In genomic region chr19:46642136-46642753, GRCm38 (mm10) we compare ENCODE assay signal across 10 mouse cellular contexts. TPM values are rescaled to one million over a fixed set of nuclear protein-coding genes. Genes with fewer than 3 reads are reported as not detected.
DNase-seq lines count a peak whose midpoint lies in the region; ATAC-seq and TF ChIP-seq lines count a peak whose summit lies in the region.
"Had no signal": no experiment of that assay in that cellular context is flagged by ENCODE, and none has a peak within 500 bp of the region (broad histone marks: within the 10 kb centered on the region; RNA-seq: fewer than 3 reads in every experiment).

No protein-coding gene starts in this region.

- no peaks in the 10 kb centered on the region for H3K27me3 ChIP-seq in lung, embryonic 14.5 days (ENCODE audit: insufficient read depth, low read length)
- no peaks in the 10 kb centered on the region for H3K27me3 ChIP-seq in intestine, postnatal 0 days (replicated peaks; ENCODE audit: control insufficient read depth, insufficient read depth, low read length)
- no peaks in the 10 kb centered on the region for H3K27me3 ChIP-seq in small intestine, adult 2 months (ENCODE audit: control insufficient read depth, insufficient read depth, low read length)
- H3K27me3 ChIP-seq: neural tube, embryonic 12.5 days had no signal

- peaks cover 44% of the 10 kb centered on the region for H3K4me1 ChIP-seq in lung, embryonic 14.5 days (ENCODE audit: insufficient read depth)
- peaks cover 58% of the 10 kb centered on the region for H3K4me1 ChIP-seq in lung, adult 2 months (ENCODE audit: control insufficient read depth, insufficient read depth, low read length)
- peaks cover 14% of the 10 kb centered on the region for H3K4me1 ChIP-seq in intestine, postnatal 0 days (replicated peaks; ENCODE audit: control insufficient read depth, insufficient read depth, low read length)
- peaks cover 13% of the 10 kb centered on the region for H3K4me1 ChIP-seq in small intestine, adult 2 months (ENCODE audit: control insufficient read depth, insufficient read depth, insufficient read length, low read length)

- H3K4me3 ChIP-seq in lung, embryonic 14.5 days (ENCODE audit: low read depth, low read length) = no peak overlapping the region
- no peak overlapping the region for H3K4me3 ChIP-seq in lung, adult 2 months (replicated peaks; ENCODE audit: extremely low read depth, low read depth, low read length)
- no peak overlapping the region for H3K4me3 ChIP-seq in intestine, postnatal 0 days (ENCODE audit: low read depth, low read length)
- H3K4me3 ChIP-seq in small intestine, adult 2 months (ENCODE audit: low read depth, low read length) = no peak overlapping the region
- H3K4me3 ChIP-seq: neural tube, embryonic 12.5 days had no signal

- H3K9me3 ChIP-seq in lung, embryonic 14.5 days (ENCODE audit: low read depth, low read length) = no peaks in the 10 kb centered on the region
- H3K9me3 ChIP-seq in intestine, postnatal 0 days (ENCODE audit: control insufficient read depth) = no peaks in the 10 kb centered on the region
- H3K9me3 ChIP-seq: neural tube, embryonic 12.5 days had no signal

- TF ChIP-seq CTCF in lung, embryonic 14.5 days (IDR thresholded peaks at IDR 0.05; ENCODE audit: low read depth) = no peak
- TF ChIP-seq CTCF in lung, adult 2 months (IDR thresholded peaks at IDR 0.05; ENCODE audit: insufficient read depth, low read length) = no peak
- TF ChIP-seq CTCF in intestine, postnatal 0 days (IDR thresholded peaks at IDR 0.05; ENCODE audit: low read depth) = peak; percentile 25; the same call in 1 of the 2 replicates
- TF ChIP-seq CTCF in small intestine, adult 2 months (IDR thresholded peaks at IDR 0.05; ENCODE audit: extremely low read depth, insufficient read length, insufficient replicate concordance, low read depth, low read length) = no peak

- ATAC-seq in lung, embryonic 14.5 days (ENCODE audit: insufficient read depth) = peak; percentile 36; the same call in 1 of the 2 replicates
- 0 out of 2 replicates have a peak, but pooled peaks have one; percentile 12 for ATAC-seq in intestine, postnatal 0 days
- no peak for ATAC-seq in erythroblast, adult 5-6 weeks (replicated peaks; ENCODE audit: low FRiP score, poor library complexity, severe bottlenecking)

- DNase-seq in lung, embryonic 14.5 days = peak; percentile 71
- DNase-seq in lung, adult 2 months = no peak
- DNase-seq in fat pad, adult 2 months (ENCODE audit: extremely low read depth, low read depth, low spot score) = peak; percentile 69
- DNase-seq in gastrocnemius, postnatal 36 days = no peak
- DNase-seq in layer of hippocampus, adult 9-11 months = no peak

- peak overlapping the region; percentile 90 for H3K27ac ChIP-seq in lung, embryonic 14.5 days (ENCODE audit: low read depth)
- peak overlapping the region; percentile 63; the same call in 1 of the 2 replicates for H3K27ac ChIP-seq in intestine, postnatal 0 days (ENCODE audit: low read depth, low read length)
- H3K27ac ChIP-seq in small intestine, adult 2 months (ENCODE audit: insufficient read depth, low read depth, low read length) = peak overlapping the region; percentile 44; the same call in 1 of the 2 replicates

- H3K4me2 ChIP-seq in lung, embryonic 14.5 days = peak overlapping the region; percentile 46
- H3K4me2 ChIP-seq in intestine, postnatal 0 days (replicated peaks; ENCODE audit: low read depth) = peak overlapping the region; percentile 47
- H3K4me2 ChIP-seq: neural tube, embryonic 12.5 days had no signal

- TF ChIP-seq POLR2A in lung, adult 2 months (IDR thresholded peaks at IDR 0.05; ENCODE audit: borderline replicate concordance, extremely low read depth, low read depth, low read length) = no peak
- 0 out of 2 replicates have a peak, but pooled peaks have one; percentile 14 for TF ChIP-seq POLR2A in small intestine, adult 2 months (IDR thresholded peaks at IDR 0.05; ENCODE audit: low read depth, low read length)

- peak overlapping the region; percentile 21; the same call in 1 of the 2 replicates for H3K9ac ChIP-seq in lung, embryonic 14.5 days
- no peak overlapping the region for H3K9ac ChIP-seq in intestine, postnatal 0 days (ENCODE audit: low read depth, low read length)
- H3K9ac ChIP-seq: neural tube, embryonic 12.5 days had no signal

- H3K36me3 ChIP-seq in lung, embryonic 14.5 days (ENCODE audit: insufficient read depth) = peaks cover 44% of the 10 kb centered on the region
- H3K36me3 ChIP-seq in intestine, postnatal 0 days (ENCODE audit: control insufficient read depth, insufficient read depth) = peaks cover 30% of the 10 kb centered on the region
- H3K36me3 ChIP-seq in small intestine, adult 2 months (ENCODE audit: control insufficient read depth, insufficient read depth, low read length) = peaks cover 34% of the 10 kb centered on the region

- intact Hi-C loops in gastrocnemius, postnatal 36 days (cut with DNase I) = no loop called here

- 33% methylated on average over 22 of the region's 22 CpGs for WGBS in lung, embryonic 14.5 days
- 50% methylated on average over 22 of the region's 22 CpGs for WGBS in lung, adult 2 months
- 36% methylated on average over 22 of the region's 22 CpGs for WGBS in intestine, postnatal 0 days
- WGBS in small intestine, adult 2 months = 75% methylated on average over 22 of the region's 22 CpGs

RNA-seq across cellular contexts. Expression of gene Cyp17a1, which starts 30.7 kb away (rescaled TPM):
- polyA plus RNA-seq in lung, embryonic 14.5 days (2014; fragmentation: Nextera tagmentation; extraction: Ambion mirVana) = not detected in 2 replicates
- polyA plus RNA-seq in lung, adult 2 months (2012; rRNA removed) = 0.06 TPM in 1 of 2 replicates, not detected in the other
- polyA plus RNA-seq in intestine, postnatal 0 days (2015; fragmentation: Nextera tagmentation; extraction: Ambion mirVana) = not detected in 2 replicates
- 0.11 and 0.95 TPM in 2 replicates for polyA plus RNA-seq in small intestine, adult 2 months (2012; rRNA removed)
- not detected in 2 replicates for total RNA-seq in erythroblast, adult 5-6 weeks (2015; ENCODE audit: low replicate concordance)
- not detected in 2 replicates for total RNA-seq in erythroblast, adult 5-6 weeks (2017; ENCODE audit: low replicate concordance)
- not detected for total RNA-seq in gastrocnemius, postnatal 36 days (2021)
- total RNA-seq: heart, postnatal 10 days had no signal
- polyA plus RNA-seq: neural tube, embryonic 12.5 days had no signal

RNA-seq across cellular contexts. Expression of gene Wbp1l, which starts 43.4 kb away (rescaled TPM):
- polyA plus RNA-seq in lung, embryonic 14.5 days (2014; fragmentation: Nextera tagmentation; extraction: Ambion mirVana) = 40.8 and 43.1 TPM in 2 replicates
- 47.3 and 54.3 TPM in 2 replicates for polyA plus RNA-seq in lung, adult 2 months (2012; rRNA removed)
- polyA plus RNA-seq in intestine, postnatal 0 days (2015; fragmentation: Nextera tagmentation; extraction: Ambion mirVana) = 33.1 and 35.2 TPM in 2 replicates
- 24.8 and 42.4 TPM in 2 replicates for polyA plus RNA-seq in small intestine, adult 2 months (2012; rRNA removed)
- total RNA-seq in erythroblast, adult 5-6 weeks (2015; ENCODE audit: low replicate concordance) = 5.2 and 7.9 TPM in 2 replicates
- 8.2 and 9.8 TPM in 2 replicates for total RNA-seq in erythroblast, adult 5-6 weeks (2017; ENCODE audit: low replicate concordance)
- total RNA-seq in gastrocnemius, postnatal 36 days (2021) = 10 to 100 TPM; 56.2 to 66.2 TPM

RNA-seq across cellular contexts. Expression of gene Borcs7, which starts 47.5 kb away (rescaled TPM):
- 15.5 and 17.3 TPM in 2 replicates for polyA plus RNA-seq in lung, embryonic 14.5 days (2014; fragmentation: Nextera tagmentation; extraction: Ambion mirVana)
- 2.4 and 5.0 TPM in 2 replicates for polyA plus RNA-seq in lung, adult 2 months (2012; rRNA removed)
- polyA plus RNA-seq in intestine, postnatal 0 days (2015; fragmentation: Nextera tagmentation; extraction: Ambion mirVana) = 13.5 and 14.4 TPM in 2 replicates
- 1.1 and 2.0 TPM in 2 replicates for polyA plus RNA-seq in small intestine, adult 2 months (2012; rRNA removed)
- 0.63 TPM in 1 of 2 replicates, not detected in the other for total RNA-seq in erythroblast, adult 5-6 weeks (2015; ENCODE audit: low replicate concordance)
- total RNA-seq in erythroblast, adult 5-6 weeks (2017; ENCODE audit: low replicate concordance) = 0.28 and 0.85 TPM in 2 replicates
- 10 to 100 TPM; 11.9 to 12.9 TPM for total RNA-seq in gastrocnemius, postnatal 36 days (2021)

Comparison
In these comparisons a context has a peak if more than half of its experiments do, and no peak if none do; other contexts are left out.
1. DNase-seq: peak in lung, embryonic 14.5 days (single experiment) and fat pad, adult 2 months (single experiment); none in lung, adult 2 months (single experiment), gastrocnemius, postnatal 36 days (0 of 2) and layer of hippocampus, adult 9-11 months (single experiment).
2. Peak in every context shown above with its lines, with median percentiles within 50 percentile points of each other: H3K27ac ChIP-seq.